Mouse (Mus musculus): ENCODE results near the gene Fhdc1. TPM values are rescaled to one million over a fixed set of nuclear protein-coding genes. Genes with fewer than 3 reads are reported as not detected.
A peak's percentile ranks its signal among the peaks of the same experiment; 100 is the strongest.

Fhdc1 gene
- polyA plus RNA-seq, 1 experiment = 0.22 TPM

DNA sequence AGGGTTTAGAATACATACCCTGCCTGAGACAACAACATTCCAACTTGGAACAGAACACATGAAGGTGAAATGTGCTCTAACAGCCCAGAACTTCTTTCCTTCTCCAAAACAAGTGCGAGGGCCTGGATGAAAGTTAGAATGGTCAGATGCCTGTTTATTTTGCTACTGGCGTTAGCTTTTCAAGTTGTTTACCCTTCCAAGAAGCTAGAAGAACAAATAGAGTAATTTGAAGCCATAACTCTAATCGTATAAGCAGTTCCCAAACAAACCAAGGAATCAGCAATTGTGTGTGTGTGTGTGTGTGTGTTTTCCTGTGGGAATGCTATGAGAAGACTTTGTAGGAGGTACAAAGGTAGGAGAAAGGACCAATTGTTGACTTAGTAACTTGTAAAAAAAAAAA lies 4.7 kb upstream of the Fhdc1 start:
- Histone ChIP-seq H3K79me2 (ENCODE audit: control insufficient read depth, insufficient read depth) (no peaks in the 10 kb centered on the region), H3K36me3 (ENCODE audit: control insufficient read depth, insufficient read depth) (no peaks in the 10 kb centered on the region), H3K4me3 (no peak overlapping the region), H3ac (ENCODE audit: control insufficient read depth, insufficient read length) (no peak overlapping the region), H3K4me2 (ENCODE audit: low read depth) (no peak overlapping the region), H3K27me3 (ENCODE audit: control insufficient read depth, insufficient read depth, insufficient read length) (peaks cover 9% of the 10 kb centered on the region)
- TF ChIP-seq MAX (IDR thresholded peaks at IDR 0.05; ENCODE audit: low read depth) = no peak

DNA sequence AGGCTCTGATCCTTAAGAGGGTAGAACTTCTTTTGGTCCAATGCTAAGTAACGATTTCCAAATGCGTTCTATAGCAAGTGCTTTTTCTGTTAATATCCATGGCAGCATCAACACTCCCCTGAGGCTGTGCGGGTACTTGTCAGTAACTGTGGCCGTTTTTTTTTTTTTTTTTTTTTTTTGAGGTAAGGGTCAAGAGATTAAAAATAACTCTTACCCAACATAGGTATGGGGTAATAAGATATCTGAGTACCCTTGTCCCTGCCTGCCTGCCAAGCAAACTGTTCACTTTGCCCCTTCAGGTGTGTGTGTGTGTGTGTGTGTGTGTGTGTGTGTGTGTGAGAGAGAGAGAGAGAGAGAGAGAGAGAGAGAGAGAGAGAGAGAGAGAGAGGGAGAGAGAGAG lies 4.1 kb upstream of the Fhdc1 start:
- Histone ChIP-seq H3K27me3 (ENCODE audit: control insufficient read depth, insufficient read depth, insufficient read length) (peaks cover 14% of the 10 kb centered on the region), H3ac (ENCODE audit: control insufficient read depth, insufficient read length) (no peak overlapping the region), H3K36me3 (ENCODE audit: control insufficient read depth, insufficient read depth) (no peaks in the 10 kb centered on the region), H3K79me2 (ENCODE audit: control insufficient read depth, insufficient read depth) (no peaks in the 10 kb centered on the region), H3K4me3 (no peak overlapping the region), H3K4me2 (ENCODE audit: low read depth) (no peak overlapping the region)
- TF ChIP-seq CEBPB (IDR thresholded peaks at IDR 0.05; ENCODE audit: insufficient read depth, poor library complexity, severe bottlenecking) = no peak
- TF ChIP-seq MYOD1 (IDR thresholded peaks at IDR 0.05; ENCODE audit: control insufficient read depth in 1 of 3, insufficient read length in 2 of 3, low read depth in 2 of 3) = no peak
- no peak for TF ChIP-seq POLR2A (IDR thresholded peaks at IDR 0.05; ENCODE audit: insufficient read length, low read depth)
- no peak for TF ChIP-seq MAX (IDR thresholded peaks at IDR 0.05; ENCODE audit: low read depth)
- no peak for TF ChIP-seq SRF (IDR thresholded peaks at IDR 0.05; ENCODE audit: control insufficient read depth, insufficient read length, low read depth)
- TF ChIP-seq E2F4 (IDR thresholded peaks at IDR 0.05; ENCODE audit: insufficient read depth) = no peak
- no peak for TF ChIP-seq MYOG (IDR thresholded peaks at IDR 0.05; ENCODE audit: control insufficient read depth in 1 of 3, insufficient read depth in 1 of 3, insufficient read length in 2 of 3, low read depth in 2 of 3)
- TF ChIP-seq REST (IDR thresholded peaks at IDR 0.05; ENCODE audit: insufficient read depth, insufficient read length) = no peak
- TF ChIP-seq TCF3 (IDR thresholded peaks at IDR 0.05; ENCODE audit: insufficient read length, low read depth) = no peak
- no peak for TF ChIP-seq POLR2AphosphoS2 (IDR thresholded peaks at IDR 0.05; ENCODE audit: insufficient read length, low read depth)

DNA sequence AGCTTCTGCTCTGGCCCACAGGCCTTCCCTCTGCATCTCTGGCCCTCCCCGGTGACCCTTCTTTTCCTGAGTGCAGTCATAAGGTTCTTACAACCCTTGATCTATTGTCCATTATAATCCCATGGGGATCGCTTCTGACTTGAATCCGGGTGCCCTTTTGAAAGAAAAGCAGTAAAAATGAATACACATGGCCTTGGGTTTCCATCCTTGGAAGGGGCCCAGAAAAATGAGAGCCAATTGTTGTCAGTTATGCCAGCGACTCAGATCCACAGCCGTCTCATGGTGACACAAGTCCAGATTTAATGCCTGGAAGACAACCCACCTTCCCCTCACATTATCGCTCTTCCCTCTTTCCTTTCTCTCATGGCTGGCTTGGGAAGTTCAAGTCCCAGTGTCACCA lies 1.9 kb upstream of the Fhdc1 start:
- Histone ChIP-seq H3ac (ENCODE audit: control insufficient read depth, insufficient read length) (no peak overlapping the region), H3K27me3 (ENCODE audit: control insufficient read depth, insufficient read depth, insufficient read length) (peaks cover 14% of the 10 kb centered on the region), H3K36me3 (ENCODE audit: control insufficient read depth, insufficient read depth) (no peaks in the 10 kb centered on the region), H3K79me2 (ENCODE audit: control insufficient read depth, insufficient read depth) (no peaks in the 10 kb centered on the region), H3K4me3 (no peak overlapping the region), H3K4me2 (ENCODE audit: low read depth) (no peak overlapping the region)
- TF ChIP-seq MYOG (IDR thresholded peaks at IDR 0.05; ENCODE audit: control insufficient read depth in 1 of 3, insufficient read depth in 1 of 3, insufficient read length in 2 of 3, low read depth in 2 of 3) (no peak), SRF (IDR thresholded peaks at IDR 0.05; ENCODE audit: control insufficient read depth, insufficient read length, low read depth) (no peak), REST (IDR thresholded peaks at IDR 0.05; ENCODE audit: insufficient read depth, insufficient read length) (no peak), TCF3 (IDR thresholded peaks at IDR 0.05; ENCODE audit: insufficient read length, low read depth) (no peak), E2F4 (IDR thresholded peaks at IDR 0.05; ENCODE audit: insufficient read depth) (no peak), MYOD1 (IDR thresholded peaks at IDR 0.05; ENCODE audit: control insufficient read depth in 1 of 3, insufficient read length in 2 of 3, low read depth in 2 of 3) (no peak), POLR2A (IDR thresholded peaks at IDR 0.05; ENCODE audit: insufficient read length, low read depth) (no peak), TCF12 (IDR thresholded peaks at IDR 0.05; ENCODE audit: insufficient read depth, poor library complexity, severe bottlenecking) (no peak), CEBPB (IDR thresholded peaks at IDR 0.05; ENCODE audit: insufficient read depth, poor library complexity, severe bottlenecking) (no peak), POLR2AphosphoS2 (IDR thresholded peaks at IDR 0.05; ENCODE audit: insufficient read length, low read depth) (no peak), USF1 (IDR thresholded peaks at IDR 0.05; ENCODE audit: low read depth) (no peak), MAX (IDR thresholded peaks at IDR 0.05; ENCODE audit: low read depth) (no peak)

DNA sequence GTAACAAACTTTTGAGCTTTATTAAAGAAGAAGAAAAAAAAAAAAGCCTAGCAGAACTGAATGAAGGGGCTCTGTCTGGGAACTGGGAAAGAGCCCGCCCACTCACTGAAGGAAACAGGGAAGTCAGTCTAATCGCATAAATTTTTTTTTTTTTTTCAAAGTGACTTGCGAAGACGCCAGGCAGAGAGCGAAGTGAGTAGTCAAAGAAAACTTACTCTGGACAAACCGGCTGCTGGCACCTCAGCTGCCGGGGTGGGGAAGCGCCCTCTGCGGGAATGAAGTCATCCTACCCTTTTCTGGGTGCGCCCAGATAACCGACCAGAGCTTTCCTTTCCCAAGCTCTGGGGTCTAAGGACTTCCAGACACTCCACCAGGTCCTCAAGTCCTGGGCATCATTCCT lies 875 bp upstream of the Fhdc1 start:
- H3K79me2 ChIP-seq (ENCODE audit: control insufficient read depth, insufficient read depth) = no peaks in the 10 kb centered on the region
- no peak overlapping the region for H3K4me3 ChIP-seq
- no peak overlapping the region for H3ac ChIP-seq (ENCODE audit: control insufficient read depth, insufficient read length)
- peak overlapping the region; percentile 88 for H3K4me2 ChIP-seq (ENCODE audit: low read depth)
- TF ChIP-seq TCF12 (IDR thresholded peaks at IDR 0.05; ENCODE audit: insufficient read depth, poor library complexity, severe bottlenecking) (no peak), USF1 (IDR thresholded peaks at IDR 0.05; ENCODE audit: low read depth) (no peak), REST (IDR thresholded peaks at IDR 0.05; ENCODE audit: insufficient read depth, insufficient read length) (no peak), E2F4 (IDR thresholded peaks at IDR 0.05; ENCODE audit: insufficient read depth) (no peak), MYOD1 (IDR thresholded peaks at IDR 0.05; ENCODE audit: control insufficient read depth in 1 of 3, insufficient read length in 2 of 3, low read depth in 2 of 3) (no peak), MYOG (IDR thresholded peaks at IDR 0.05; ENCODE audit: control insufficient read depth in 1 of 3, insufficient read depth in 1 of 3, insufficient read length in 2 of 3, low read depth in 2 of 3) (no peak), TCF3 (IDR thresholded peaks at IDR 0.05; ENCODE audit: insufficient read length, low read depth) (no peak), SRF (IDR thresholded peaks at IDR 0.05; ENCODE audit: control insufficient read depth, insufficient read length, low read depth) (no peak), POLR2A (IDR thresholded peaks at IDR 0.05; ENCODE audit: insufficient read length, low read depth) (no peak), MAX (IDR thresholded peaks at IDR 0.05; ENCODE audit: low read depth) (no peak), POLR2AphosphoS2 (IDR thresholded peaks at IDR 0.05; ENCODE audit: insufficient read length, low read depth) (no peak), CEBPB (IDR thresholded peaks at IDR 0.05; ENCODE audit: insufficient read depth, poor library complexity, severe bottlenecking) (no peak)
- H3K36me3 ChIP-seq (ENCODE audit: control insufficient read depth, insufficient read depth) = no peaks in the 10 kb centered on the region
- peaks cover 14% of the 10 kb centered on the region for H3K27me3 ChIP-seq (ENCODE audit: control insufficient read depth, insufficient read depth, insufficient read length)

DNA sequence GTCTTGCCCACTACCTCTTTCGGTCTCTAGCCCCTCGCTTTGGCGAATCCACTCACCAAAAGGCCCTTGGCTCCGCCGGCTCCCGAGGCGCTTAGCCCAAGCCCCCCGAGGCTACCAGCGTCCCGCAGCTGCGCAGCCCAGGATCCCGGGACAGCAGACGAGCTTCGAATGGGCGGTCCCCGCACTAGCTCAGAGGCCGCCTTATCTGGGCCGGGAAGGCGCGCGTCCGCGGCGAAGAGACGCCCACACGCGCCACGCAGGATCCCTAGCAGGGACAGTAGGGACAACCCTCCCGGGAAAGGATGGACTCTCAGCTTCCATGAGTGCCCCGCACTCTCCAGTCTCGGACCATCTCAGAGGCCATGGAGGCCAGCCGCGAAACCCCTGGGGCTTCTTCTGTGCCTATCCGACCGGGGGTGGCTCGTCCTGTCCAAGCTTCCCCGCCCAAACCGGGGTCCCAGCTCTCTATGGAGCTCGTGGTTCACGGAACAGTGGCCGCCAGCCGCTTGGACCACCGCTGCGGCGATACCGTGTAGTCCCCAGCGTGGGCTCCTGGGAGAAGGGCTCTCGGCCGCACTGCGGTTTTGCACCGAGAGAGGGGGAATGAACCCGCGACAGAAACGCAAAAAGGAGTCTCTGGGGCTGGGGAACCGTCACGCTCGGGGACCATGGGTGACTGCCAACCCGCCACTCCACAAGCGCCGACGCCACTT lies 780 bp downstream of the Fhdc1 start:
- Histone ChIP-seq H3ac (ENCODE audit: control insufficient read depth, insufficient read length) (peak overlapping the region; percentile 2), H3K36me3 (ENCODE audit: control insufficient read depth, insufficient read depth) (no peaks in the 10 kb centered on the region), H3K4me2 (ENCODE audit: low read depth) (peak overlapping the region; percentile 88), H3K79me2 (ENCODE audit: control insufficient read depth, insufficient read depth) (no peaks in the 10 kb centered on the region), H3K27me3 (ENCODE audit: control insufficient read depth, insufficient read depth, insufficient read length) (peaks cover 14% of the 10 kb centered on the region), H3K4me3 (peak overlapping the region; percentile 10)
- TF ChIP-seq MYOG (IDR thresholded peaks at IDR 0.05; ENCODE audit: control insufficient read depth in 1 of 3, insufficient read depth in 1 of 3, insufficient read length in 2 of 3, low read depth in 2 of 3) (no peak), USF1 (IDR thresholded peaks at IDR 0.05; ENCODE audit: low read depth) (no peak), POLR2A (IDR thresholded peaks at IDR 0.05; ENCODE audit: insufficient read length, low read depth) (no peak), E2F4 (IDR thresholded peaks at IDR 0.05; ENCODE audit: insufficient read depth) (no peak), MAX (IDR thresholded peaks at IDR 0.05; ENCODE audit: low read depth) (no peak)
